Mouse (Mus musculus): ENCODE measurements around the gene Gng7.

DNA sequence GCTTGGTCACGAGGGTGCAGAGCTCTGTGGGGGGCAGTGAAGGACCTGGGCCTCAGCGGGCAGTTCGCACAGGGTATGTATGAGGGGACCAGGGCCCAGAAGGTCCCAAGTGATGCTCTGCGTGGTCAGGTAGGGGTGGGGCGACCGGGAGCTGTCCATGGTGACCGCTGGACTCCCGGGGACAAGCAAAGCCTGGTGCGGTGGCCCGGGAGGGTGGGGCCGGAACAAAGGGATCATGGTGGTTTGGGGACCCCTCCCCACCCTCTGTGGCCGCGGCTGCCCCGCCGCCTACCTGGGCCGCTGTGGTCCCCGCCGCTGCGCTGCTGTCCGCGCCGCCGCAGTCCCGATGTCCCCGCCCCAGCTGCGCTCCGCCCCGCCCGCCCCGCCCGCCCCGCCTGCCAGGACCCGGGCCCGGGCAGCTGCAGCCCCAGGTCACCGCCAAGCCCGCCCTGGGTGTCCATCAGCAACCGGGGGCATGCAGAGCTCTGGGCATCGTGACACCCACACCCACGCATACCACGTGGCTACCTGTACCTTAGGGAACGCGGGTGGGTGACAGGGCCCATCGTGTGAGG, 10.4 kb upstream of the Gng7 start:
- TF ChIP-seq POLR2A (IDR thresholded peaks at IDR 0.05; ENCODE audit: insufficient read depth, low read depth, low read length) (no peak), CTCF (IDR thresholded peaks at IDR 0.05) (no peak)
